Mouse (Mus musculus): Measurements from ENCODE around the gene Cox10. TPM values are rescaled to one million over a fixed set of nuclear protein-coding genes. Genes with fewer than 3 reads are reported as not detected.

Gene Cox10
- total and polyA plus RNA-seq, 3 experiments: 23.4 to 60.3 (median 35.2) TPM

- TF ChIP-seq MXI1 (IDR thresholded peaks at IDR 0.05; ENCODE audit: low read depth, low read length) (peak; percentile 62), MAX (IDR thresholded peaks at IDR 0.05; ENCODE audit: low read length) (peak; percentile 64), BHLHE40 (IDR thresholded peaks at IDR 0.05; ENCODE audit: low read depth, low read length) (peak; percentile 60), NRF1 (IDR thresholded peaks at IDR 0.05; ENCODE audit: low read depth, low read length) (peak; percentile 77), GABPA (IDR thresholded peaks at IDR 0.05; ENCODE audit: insufficient replicate concordance, low read depth, low read length) (no peak), MYC (IDR thresholded peaks at IDR 0.05; ENCODE audit: low read depth, low read length) (no peak), UBTF (IDR thresholded peaks at IDR 0.05; ENCODE audit: low read depth, low read length) (no peak), ETS1 (conservative IDR thresholded peaks at IDR 0.05; ENCODE audit: low read depth, low read length) (no peak), EP300 (IDR thresholded peaks at IDR 0.05; ENCODE audit: low read length) (no peak), POLR2A (IDR thresholded peaks at IDR 0.05; ENCODE audit: low read depth, low read length) (peak; percentile 31; the same call in 1 of the 2 replicates), PAX5 (IDR thresholded peaks at IDR 0.05; ENCODE audit: low read length) (no peak), ZNF384 (IDR thresholded peaks at IDR 0.05; ENCODE audit: low read depth, low read length) (peak; percentile 57; the same call in 1 of the 2 replicates)
- H3K79me2 ChIP-seq (replicated peaks; ENCODE audit: control insufficient read depth, extremely low read depth, insufficient read depth, poor library complexity, severe bottlenecking): no peaks in the 10 kb centered on the region
- no peaks in the 10 kb centered on the region for H3K9me3 ChIP-seq (replicated peaks; ENCODE audit: low read length)
- H3K27ac ChIP-seq (ENCODE audit: insufficient read depth, low read depth): no peak overlapping the region
- H3K27me3 ChIP-seq (replicated peaks): no peaks in the 10 kb centered on the region
- dilution Hi-C loops (cut with MboI; ENCODE audit: extremely low pct_ligation_motif_present, extremely low pct_unique_long_range_greater_than_20kb, low sequenced_read_pairs): no loop called here
- H3K4me3 ChIP-seq (replicated peaks in 1 of 3; ENCODE audit: low read depth in 2 of 3, low read length in 2 of 3, poor library complexity in 1 of 3): no peak overlapping the region
- H3K36me3 ChIP-seq (replicated peaks in 1 of 2; ENCODE audit: control insufficient read depth in 1 of 2, insufficient read depth in 1 of 2, low read length in 1 of 2): no peaks in the 10 kb centered on the region
- peaks cover 0 to 25% of the 10 kb centered on the region in 2 experiments; a peak in 2 of 4 replicates for H3K4me1 ChIP-seq (ENCODE audit: control insufficient read depth in 1 of 2, insufficient read depth in 2 of 2)
- DNase-seq (ENCODE audit: extremely low read depth): no peak
- H3K9ac ChIP-seq (ENCODE audit: insufficient read depth, low read depth): no peak overlapping the region
- H3K4me2 ChIP-seq (ENCODE audit: insufficient read depth, low read depth, poor library complexity, severe bottlenecking): peak overlapping the region; percentile 56; the same call in 1 of the 2 replicates
- in situ Hi-C loops (cut with MboI; ENCODE audit: low pct_ligation_motif_present, low pct_unique_long_range_greater_than_20kb, low sequenced_read_pairs): no loop called here
These were observed 164.9 kb downstream of the Cox10 start for GRCm38 (mm10) chr11:63914388-63914787.

DNA sequence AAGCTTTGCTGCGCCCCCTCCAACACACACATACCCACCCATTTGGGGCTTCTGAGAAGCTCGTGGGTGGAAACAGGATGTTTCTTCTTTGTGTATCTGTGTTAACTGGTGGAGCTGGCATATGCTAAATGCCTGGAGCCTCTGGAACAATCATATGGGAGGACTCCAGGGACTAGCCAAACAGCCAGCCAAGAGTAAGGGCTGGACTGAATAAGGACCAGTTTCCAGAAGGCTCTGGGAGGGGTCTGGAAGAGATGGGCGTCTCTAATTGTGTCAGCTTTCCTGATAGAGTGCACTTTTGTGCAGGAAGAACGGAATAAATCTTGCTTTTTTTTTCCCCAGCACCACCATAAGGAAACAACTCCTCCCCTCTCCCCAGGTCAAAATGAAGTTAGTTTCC, 165.3 kb downstream of the Cox10 start:
- TF ChIP-seq UBTF (IDR thresholded peaks at IDR 0.05; ENCODE audit: low read depth, low read length) (no peak), IRF4 (IDR thresholded peaks at IDR 0.05; ENCODE audit: low read depth, low read length) (no peak), GABPA (IDR thresholded peaks at IDR 0.05; ENCODE audit: insufficient replicate concordance, low read depth, low read length) (no peak), MAZ (IDR thresholded peaks at IDR 0.05; ENCODE audit: low read depth, low read length) (no peak), ZMIZ1 (IDR thresholded peaks at IDR 0.05; ENCODE audit: low read depth, low read length) (no peak), PAX5 (IDR thresholded peaks at IDR 0.05; ENCODE audit: low read length) (no peak), CHD1 (IDR thresholded peaks at IDR 0.05; ENCODE audit: low read depth, low read length) (no peak), MAX (IDR thresholded peaks at IDR 0.05; ENCODE audit: low read length) (no peak), E2F4 (IDR thresholded peaks at IDR 0.05; ENCODE audit: insufficient replicate concordance, low read depth, low read length) (no peak), TCF12 (IDR thresholded peaks at IDR 0.05; ENCODE audit: low read depth, low read length) (no peak), HCFC1 (IDR thresholded peaks at IDR 0.05; ENCODE audit: low read depth, low read length) (no peak), MXI1 (IDR thresholded peaks at IDR 0.05; ENCODE audit: low read depth, low read length) (no peak), ETS1 (conservative IDR thresholded peaks at IDR 0.05; ENCODE audit: low read depth, low read length) (no peak), POLR2A (IDR thresholded peaks at IDR 0.05; ENCODE audit: low read depth, low read length) (no peak)
- in situ Hi-C loops (cut with MboI; ENCODE audit: low pct_ligation_motif_present, low pct_unique_long_range_greater_than_20kb, low sequenced_read_pairs): no loop called here
- no peaks in the 10 kb centered on the region for H3K27me3 ChIP-seq (replicated peaks)
- peaks cover 0 to 24% of the 10 kb centered on the region in 2 experiments; a peak in 2 of 4 replicates for H3K4me1 ChIP-seq (ENCODE audit: control insufficient read depth in 1 of 2, insufficient read depth in 2 of 2)
- DNase-seq (ENCODE audit: extremely low read depth): no peak
- no peaks in the 10 kb centered on the region for H3K36me3 ChIP-seq (replicated peaks in 1 of 2; ENCODE audit: control insufficient read depth in 1 of 2, insufficient read depth in 1 of 2, low read length in 1 of 2)
- H3K27ac ChIP-seq (ENCODE audit: insufficient read depth, low read depth): no peak overlapping the region
- no peaks in the 10 kb centered on the region for H3K9me3 ChIP-seq (replicated peaks; ENCODE audit: low read length)
- H3K9ac ChIP-seq (ENCODE audit: insufficient read depth, low read depth): no peak overlapping the region
- peak overlapping the region; percentile 56; the same call in 1 of the 2 replicates for H3K4me2 ChIP-seq (ENCODE audit: insufficient read depth, low read depth, poor library complexity, severe bottlenecking)
- H3K79me2 ChIP-seq (replicated peaks; ENCODE audit: control insufficient read depth, extremely low read depth, insufficient read depth, poor library complexity, severe bottlenecking): no peaks in the 10 kb centered on the region
- H3K4me3 ChIP-seq (replicated peaks in 1 of 3; ENCODE audit: low read depth in 2 of 3, low read length in 2 of 3, poor library complexity in 1 of 3): no peak overlapping the region
- dilution Hi-C loops (cut with MboI; ENCODE audit: extremely low pct_ligation_motif_present, extremely low pct_unique_long_range_greater_than_20kb, low sequenced_read_pairs): no loop called here

Other genes with a start within 250 kb of the Cox10 start
- 2.0 TPM in 2 replicates for gene Hs3st3b1, start 157.2 kb downstream of the Cox10 start, total RNA-seq (2012; rRNA removed)
- 1.9 and 2.0 TPM in 2 replicates for gene Hs3st3b1, start 157.2 kb downstream of the Cox10 start, total RNA-seq (2014; rRNA removed)
- 0.61 and 1.1 TPM in 2 replicates for gene Hs3st3b1, start 157.2 kb downstream of the Cox10 start, polyA plus RNA-seq (2012; ENCODE audit: insufficient read length, low read depth)

All from CH12.LX (cell line).